ENCODE assay signal across 17 mouse cellular contexts in the genomic region with DNA sequence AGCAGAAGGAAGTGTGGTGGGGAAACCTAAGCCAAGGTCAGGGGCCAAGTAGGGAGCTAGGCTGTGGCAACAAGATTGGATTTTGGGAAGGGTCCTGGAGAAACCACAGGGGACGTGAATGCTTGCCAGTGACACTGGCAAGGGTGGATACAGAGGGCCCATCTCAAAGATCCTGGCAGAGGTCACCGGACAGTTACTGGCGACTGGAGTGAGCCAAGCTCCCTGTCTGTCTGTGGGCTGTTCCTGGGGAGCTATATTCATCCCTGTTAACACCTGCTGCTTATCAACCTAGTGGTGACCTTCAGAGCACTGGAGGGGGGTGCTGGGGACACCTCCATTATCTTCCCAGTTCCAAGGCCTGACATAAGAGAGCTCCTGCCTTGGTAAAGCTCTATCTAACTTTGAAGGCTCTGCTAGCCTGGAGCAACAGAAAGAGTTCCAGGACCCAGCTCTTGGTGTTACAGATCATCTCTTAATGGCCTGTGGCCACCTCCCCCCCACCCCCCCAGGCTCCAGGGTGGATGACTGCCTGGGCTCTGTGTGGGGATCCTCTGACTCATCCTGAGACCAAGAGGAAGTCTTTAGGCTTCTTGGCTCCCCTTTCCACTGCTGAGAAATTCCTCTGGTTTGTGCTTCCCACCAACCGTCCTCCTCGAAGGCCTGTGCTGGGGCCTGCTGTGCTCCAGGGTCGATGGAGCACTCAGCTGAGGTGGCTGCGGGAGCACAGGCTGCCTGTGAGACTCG.
DNase-seq lines count a peak whose midpoint lies in the region; ATAC-seq lines count a peak whose summit lies in the region.
"Had no signal": no experiment of that assay in that cellular context is flagged by ENCODE, and none has a peak within 500 bp of the region (broad histone marks: within the 10 kb centered on the region; RNA-seq: fewer than 3 reads in every experiment).

No protein-coding gene starts in this region.

- DNase-seq in forebrain, embryonic 10.5 days (ENCODE audit: extremely low spot score, low spot score) = peak; percentile 12
- DNase-seq in kidney, postnatal 36 days = no peak
- DNase-seq in brain, adult 2 months (ENCODE audit: low read depth, low spot score) = peak; percentile 32
- DNase-seq in limb, embryonic 10.5 days (ENCODE audit: low spot score) = no peak
- DNase-seq: adrenal gland, postnatal 25 days; cerebellum, adult 8-10 months; gastrocnemius, postnatal 10 days; kidney, adult 2 months; midbrain, embryonic 14.5 days; right cerebral cortex, adult 18-20 months had no signal

- peaks cover 32% of the 10 kb centered on the region for H3K4me1 ChIP-seq in forebrain, embryonic 10.5 days
- H3K4me1 ChIP-seq in forebrain, embryonic 13.5 days = peaks cover 8% of the 10 kb centered on the region
- H3K4me1 ChIP-seq in kidney, embryonic 15.5 days = peaks cover 40% of the 10 kb centered on the region
- peaks cover 68% of the 10 kb centered on the region for H3K4me1 ChIP-seq in limb, embryonic 10.5 days
- H3K4me1 ChIP-seq in neural tube, embryonic 15.5 days = peaks cover 14% of the 10 kb centered on the region
- H3K4me1 ChIP-seq: liver, embryonic 12.5 days had no signal

- H3K9me3 ChIP-seq in forebrain, embryonic 10.5 days = no peaks in the 10 kb centered on the region
- H3K9me3 ChIP-seq in forebrain, embryonic 13.5 days (replicated peaks) = no peaks in the 10 kb centered on the region
- H3K9me3 ChIP-seq in kidney, embryonic 15.5 days (replicated peaks) = no peaks in the 10 kb centered on the region
- H3K9me3 ChIP-seq in limb, embryonic 10.5 days (replicated peaks) = no peaks in the 10 kb centered on the region
- H3K9me3 ChIP-seq in neural tube, embryonic 15.5 days (replicated peaks) = no peaks in the 10 kb centered on the region
- H3K9me3 ChIP-seq: liver, embryonic 12.5 days; lung, embryonic 15.5 days had no signal

- H3K36me3 ChIP-seq in forebrain, embryonic 10.5 days (replicated peaks) = no peaks in the 10 kb centered on the region
- no peaks in the 10 kb centered on the region for H3K36me3 ChIP-seq in forebrain, embryonic 13.5 days (ENCODE audit: poor library complexity, severe bottlenecking)
- no peaks in the 10 kb centered on the region for H3K36me3 ChIP-seq in kidney, embryonic 15.5 days
- H3K36me3 ChIP-seq in limb, embryonic 10.5 days = no peaks in the 10 kb centered on the region
- H3K36me3 ChIP-seq in neural tube, embryonic 15.5 days = no peaks in the 10 kb centered on the region
- H3K36me3 ChIP-seq: liver, embryonic 12.5 days; lung, embryonic 15.5 days had no signal

- H3K4me2 ChIP-seq in forebrain, embryonic 13.5 days = no peak overlapping the region
- H3K4me2 ChIP-seq in kidney, embryonic 15.5 days = no peak overlapping the region
- H3K4me2 ChIP-seq in neural tube, embryonic 15.5 days = no peak overlapping the region
- H3K4me2 ChIP-seq: liver, embryonic 12.5 days; lung, embryonic 15.5 days had no signal

- no peak for ATAC-seq in forebrain, embryonic 13.5 days
- ATAC-seq in kidney, embryonic 15.5 days (replicated peaks; ENCODE audit: low FRiP score) = 0 out of 2 replicates have a peak, but pooled peaks have one; percentile 7
- no peak for ATAC-seq in activated CD4-positive, CD25-positive, alpha-beta regulatory T cell, adult 4 months
- ATAC-seq in neural tube, embryonic 15.5 days (ENCODE audit: low FRiP score) = no peak
- ATAC-seq: liver, embryonic 12.5 days had no signal

- peak overlapping the region; percentile 63; the same call in 1 of the 2 replicates for H3K27ac ChIP-seq in forebrain, embryonic 10.5 days
- H3K27ac ChIP-seq in forebrain, embryonic 13.5 days = no peak overlapping the region
- 0 out of 2 replicates have a peak overlapping the region, but pooled peaks have one; percentile 41 for H3K27ac ChIP-seq in kidney, embryonic 15.5 days
- H3K27ac ChIP-seq in limb, embryonic 10.5 days = peak overlapping the region; percentile 32; the same call in 1 of the 2 replicates
- no peak overlapping the region for H3K27ac ChIP-seq in neural tube, embryonic 15.5 days (replicated peaks)
- H3K27ac ChIP-seq: liver, embryonic 12.5 days; lung, embryonic 15.5 days had no signal

- no peak overlapping the region for H3K9ac ChIP-seq in forebrain, embryonic 13.5 days
- H3K9ac ChIP-seq in kidney, embryonic 15.5 days = no peak overlapping the region
- no peak overlapping the region for H3K9ac ChIP-seq in neural tube, embryonic 15.5 days (replicated peaks)
- H3K9ac ChIP-seq: liver, embryonic 12.5 days; lung, embryonic 15.5 days had no signal

- no peak overlapping the region for H3K4me3 ChIP-seq in forebrain, embryonic 10.5 days
- H3K4me3 ChIP-seq in forebrain, embryonic 13.5 days = no peak overlapping the region
- no peak overlapping the region for H3K4me3 ChIP-seq in kidney, embryonic 15.5 days (replicated peaks)
- no peak overlapping the region for H3K4me3 ChIP-seq in limb, embryonic 10.5 days
- no peak overlapping the region for H3K4me3 ChIP-seq in neural tube, embryonic 15.5 days (replicated peaks)
- H3K4me3 ChIP-seq: liver, embryonic 12.5 days; lung, embryonic 15.5 days had no signal

- H3K27me3 ChIP-seq in forebrain, embryonic 10.5 days (ENCODE audit: poor library complexity, severe bottlenecking) = peaks cover 10% of the 10 kb centered on the region
- H3K27me3 ChIP-seq in forebrain, embryonic 13.5 days = 0 out of 2 replicates have a peak, but pooled peaks cover 2% of the 10 kb centered on the region
- peaks cover 4% of the 10 kb centered on the region; the same call in 1 of the 2 replicates for H3K27me3 ChIP-seq in kidney, embryonic 15.5 days
- 0 out of 2 replicates have a peak, but pooled peaks cover 4% of the 10 kb centered on the region for H3K27me3 ChIP-seq in limb, embryonic 10.5 days (ENCODE audit: low read depth, poor library complexity, severe bottlenecking)
- H3K27me3 ChIP-seq in neural tube, embryonic 15.5 days (replicated peaks) = no peaks in the 10 kb centered on the region
- H3K27me3 ChIP-seq: CH12.LX; liver, embryonic 12.5 days; lung, embryonic 15.5 days had no signal

- 77% methylated on average over 8 of the region's 8 CpGs for WGBS in forebrain, embryonic 10.5 days
- 69% methylated on average over 8 of the region's 8 CpGs for WGBS in forebrain, embryonic 13.5 days
- 52% methylated on average over 8 of the region's 8 CpGs for WGBS in kidney, embryonic 15.5 days
- WGBS in limb, embryonic 10.5 days = 63% methylated on average over 8 of the region's 8 CpGs
- 44% methylated on average over 8 of the region's 8 CpGs for WGBS in neural tube, embryonic 15.5 days

Comparison
In these comparisons a context has a peak if more than half of its experiments do, and no peak if none do; other contexts are left out.
1. H3K27ac ChIP-seq: peak in forebrain, embryonic 10.5 days (single experiment), kidney, embryonic 15.5 days (single experiment) and limb, embryonic 10.5 days (single experiment); none in forebrain, embryonic 13.5 days (single experiment) and neural tube, embryonic 15.5 days (single experiment).
2. DNase-seq: peak in forebrain, embryonic 10.5 days (single experiment) and brain, adult 2 months (single experiment); none in kidney, postnatal 36 days (0 of 2) and limb, embryonic 10.5 days (single experiment).